Mouse (Mus musculus) bone marrow, adult 2 months (tissue): ENCODE results near the gene C530008M17Rik. TPM values are rescaled to one million over a fixed set of nuclear protein-coding genes. Genes with fewer than 3 reads are reported as not detected.

Experiments used
- H3K27ac ChIP-seq: fragments of 200-500 bp; 2 replicates; pipeline ENCODE4 v1.5.1; 2012; ENCODE audit warnings: low read depth, mild to moderate bottlenecking, control low read depth, inconsistent platforms, low read length; ENCODE audit not compliant: control insufficient read depth, poor library complexity, insufficient read depth
- H3K4me1 ChIP-seq: fragments of 200-500 bp; 2 replicates; pipeline ENCODE4 v1.6.1; 2011; ENCODE audit warnings: low read length; ENCODE audit not compliant: control insufficient read depth, insufficient read depth
- H3K4me3 ChIP-seq: fragments of 200-500 bp; replicated peaks from 2 replicates; pipeline ENCODE3; 2011; ENCODE audit warnings: mild to moderate bottlenecking, low read depth, low read length, control low read depth; ENCODE audit not compliant: control insufficient read depth
- CTCF ChIP-seq: fragments of 200-500 bp; IDR thresholded peaks from 2 replicates; pipeline ENCODE4 v1.5.1; 2011; ENCODE audit warnings: low read length, control low read depth; ENCODE audit not compliant: control insufficient read depth, insufficient read depth
- POLR2A ChIP-seq: fragments of 200-500 bp; IDR thresholded peaks from 2 replicates; pipeline ENCODE4 v1.6.1; 2011; ENCODE audit warnings: low read depth, mild to moderate bottlenecking, control low read depth, low read length, borderline replicate concordance; ENCODE audit not compliant: control insufficient read depth
- WGBS: fragments of 180-500 bp; shearing (Covaris S2); methylation state at CpG from one replicate; pipeline ENCODE4 v1.1.7; 2018; 5-methylcytosine and 5-hydroxymethylcytosine counted together
- polyA plus RNA-seq: library from polyadenylated mRNA; stranded (reverse); fragments of >200 nt; gene quantifications from 2 replicates; pipeline ENCODE4 v1.2.4, GENCODE M21; 2011; ENCODE audit warnings: low replicate concordance; ENCODE audit not compliant: missing spikeins, insufficient read depth, insufficient read length

C530008M17Rik gene
- polyA plus RNA-seq, 1 experiment, result 31.0 TPM

DNA sequence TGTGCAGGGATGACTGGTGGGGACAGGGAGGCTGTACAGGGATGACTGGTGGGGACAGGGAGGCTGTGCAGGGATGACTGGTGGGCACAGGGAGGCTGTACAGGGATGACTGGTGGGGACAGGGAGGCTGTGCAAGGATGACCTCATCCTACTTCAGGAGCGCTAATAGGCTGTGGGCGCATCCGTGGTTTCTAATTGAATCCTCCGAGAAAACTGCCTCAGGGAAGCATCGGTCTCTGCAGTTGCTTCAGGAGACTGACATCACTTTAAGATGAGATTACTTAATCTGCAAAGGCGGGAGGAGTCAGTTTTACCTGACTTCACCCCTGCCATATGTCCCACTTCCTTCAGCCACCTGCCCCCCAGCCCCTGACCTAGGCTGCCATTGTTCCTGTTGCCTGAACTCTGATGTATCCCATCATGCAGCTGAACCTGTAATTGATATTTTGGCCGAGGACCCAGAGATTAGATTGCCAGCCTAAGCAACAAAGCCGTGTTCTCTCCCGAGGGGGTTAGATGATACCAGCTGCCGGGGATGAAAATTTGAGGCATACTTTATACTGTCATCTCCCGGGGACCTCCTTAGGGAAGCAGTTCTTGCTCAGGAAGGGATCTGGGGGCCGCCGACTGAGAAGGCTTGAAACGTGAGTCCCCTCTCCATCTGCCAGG is 105.9 kb downstream of the C530008M17Rik start:
- no peak for TF ChIP-seq CTCF
- no peak for TF ChIP-seq POLR2A
- Histone ChIP-seq H3K27ac (no peak overlapping the region), H3K4me1 (no peaks in the 10 kb centered on the region), H3K4me3 (no peak overlapping the region)
- WGBS, result 86% methylated on average over 14 of the region's 14 CpGs

GRCm38 (mm10) chr5:76763148-76763701 is 106.9 kb downstream of the C530008M17Rik start:
- 88% methylated on average over 10 of the region's 10 CpGs for WGBS
- Histone ChIP-seq H3K4me1 (no peaks in the 10 kb centered on the region), H3K27ac (no peak overlapping the region), H3K4me3 (no peak overlapping the region)
- TF ChIP-seq POLR2A, result no peak
- TF ChIP-seq CTCF, result no peak

- TF ChIP-seq POLR2A (no peak), CTCF (no peak)
- Histone ChIP-seq H3K27ac (no peak overlapping the region), H3K4me3 (no peak overlapping the region), H3K4me1 (no peaks in the 10 kb centered on the region)
- 83% methylated on average over 6 of the region's 6 CpGs for WGBS
These were observed 107.4 kb downstream of the C530008M17Rik start for GRCm38 (mm10) chr5:76763731-76764130.

DNA sequence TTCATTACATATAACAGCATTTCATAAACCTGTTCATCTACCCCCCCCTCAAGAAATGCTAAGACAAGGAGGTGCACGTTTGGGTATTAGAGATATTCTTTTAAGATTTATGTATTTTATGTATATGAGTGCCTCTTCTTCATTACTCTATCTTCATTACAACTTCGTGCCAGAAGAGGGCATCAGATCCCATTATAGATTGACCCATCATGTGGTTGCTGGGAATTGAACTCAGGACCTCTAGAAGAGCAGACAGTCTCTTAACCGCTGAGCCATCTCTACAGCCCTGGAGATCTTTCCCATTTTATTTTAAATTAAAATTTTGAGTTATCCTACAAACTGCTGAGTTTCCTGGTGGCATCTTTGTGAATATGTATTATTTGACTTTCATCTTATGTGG is 112.7 kb downstream of the C530008M17Rik start:
- no peak for TF ChIP-seq POLR2A
- TF ChIP-seq CTCF, result no peak
- Histone ChIP-seq H3K27ac (no peak overlapping the region), H3K4me3 (no peak overlapping the region), H3K4me1 (peaks cover 2% of the 10 kb centered on the region; the same call in 1 of the 2 replicates)
- 69% methylated on average over 3 of the region's 3 CpGs for WGBS

DNA sequence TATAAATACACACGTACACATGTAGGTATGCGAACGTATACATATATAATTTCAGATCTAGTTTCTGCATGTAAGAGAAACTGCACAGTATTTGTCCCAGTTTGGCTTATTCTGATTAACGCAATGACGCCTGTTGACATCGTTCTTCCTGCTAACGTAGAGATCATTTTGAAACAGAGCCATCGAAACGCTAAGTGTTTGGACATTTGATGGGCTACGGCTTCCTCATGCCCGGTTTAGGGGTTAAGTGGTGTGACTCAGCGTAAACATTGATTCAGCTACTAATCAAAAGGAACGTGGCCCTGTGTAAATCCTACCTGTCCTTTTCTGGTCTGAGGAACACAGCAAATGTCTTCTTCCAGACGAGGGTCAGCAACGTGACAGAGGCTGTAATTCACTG is 113.3 kb downstream of the C530008M17Rik start:
- Histone ChIP-seq H3K4me1 (peaks cover 2% of the 10 kb centered on the region; the same call in 1 of the 2 replicates), H3K4me3 (no peak overlapping the region), H3K27ac (no peak overlapping the region)
- 58% methylated on average over 15 of the region's 15 CpGs for WGBS
- TF ChIP-seq CTCF (no peak), POLR2A (no peak)

GRCm38 (mm10) chr5:76771371-76771770 is 115.1 kb downstream of the C530008M17Rik start:
- H3K4me3 ChIP-seq, result no peak overlapping the region
- WGBS, result 63% methylated on average over 5 of the region's 5 CpGs
- H3K27ac ChIP-seq, result peak overlapping the region; percentile 14
- TF ChIP-seq CTCF (no peak), POLR2A (no peak)
- H3K4me1 ChIP-seq, result peaks cover 2% of the 10 kb centered on the region; the same call in 1 of the 2 replicates

- 82% methylated on average over 4 of the region's 4 CpGs for WGBS
These were observed 116.5 kb downstream of the C530008M17Rik start for GRCm38 (mm10) chr5:76772831-76773230.

DNA sequence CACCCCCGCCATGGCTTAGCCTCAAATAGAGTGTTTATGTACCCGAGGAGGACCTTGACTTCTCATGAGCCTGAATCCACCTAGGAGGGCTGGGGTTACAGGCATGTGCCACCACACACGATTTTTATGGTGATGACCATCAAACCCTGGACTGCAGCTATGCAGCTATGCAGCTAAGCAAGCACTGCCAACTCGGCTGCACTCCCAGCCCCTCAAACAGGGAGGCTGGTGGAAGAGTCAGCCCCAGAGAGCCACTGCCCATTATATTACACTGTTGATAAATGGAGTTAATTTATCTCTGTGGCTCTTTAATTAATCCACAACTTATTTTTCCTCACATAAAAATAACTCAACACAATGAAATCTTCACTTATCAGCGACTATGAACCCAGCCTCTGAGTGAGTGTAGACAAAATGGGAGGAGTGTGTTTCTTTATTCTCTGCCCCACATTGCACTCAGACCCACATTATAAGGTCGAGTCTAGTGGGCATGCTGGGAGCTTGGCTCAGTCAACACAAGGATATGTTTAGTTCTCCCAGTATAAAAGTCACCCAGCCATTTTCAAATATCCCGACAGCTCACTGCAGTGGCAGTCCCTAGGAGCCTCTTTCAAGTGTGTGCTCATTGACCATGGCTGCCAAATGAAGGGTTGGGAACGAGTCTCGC is 117.3 kb downstream of the C530008M17Rik start:
- TF ChIP-seq POLR2A, result no peak
- TF ChIP-seq CTCF, result no peak
- WGBS, result 83% methylated on average over 9 of the region's 9 CpGs
- H3K4me3 ChIP-seq, result no peak overlapping the region
- peaks cover 2% of the 10 kb centered on the region; the same call in 1 of the 2 replicates for H3K4me1 ChIP-seq
- no peak overlapping the region for H3K27ac ChIP-seq

More at GRCm38 (mm10) chr5:76772831-76773230, 116.5 kb downstream of the C530008M17Rik start:
- Histone ChIP-seq H3K4me3 (no peak overlapping the region), H3K27ac (no peak overlapping the region), H3K4me1 (peaks cover 2% of the 10 kb centered on the region; the same call in 1 of the 2 replicates)
- no peak for TF ChIP-seq POLR2A
- no peak for TF ChIP-seq CTCF
